Mouse (Mus musculus) liver, embryonic 15.5 days (tissue): ENCODE measurements around the gene Lrp5. TPM values are rescaled to one million over a fixed set of nuclear protein-coding genes. Genes with fewer than 3 reads are reported as not detected.

Experiments
- polyA plus RNA-seq: library from polyadenylated mRNA; unstranded; fragments of >200 nt; fragmentation: Nextera tagmentation; extraction: Ambion mirVana; gene quantifications from 2 replicates; pipeline ENCODE4 v1.2.1, GENCODE M21; 2015

Gene Lrp5
- polyA plus RNA-seq, 1 experiment from 2014 or later = 2.1 TPM

Other genes starting within 250 kb of the Lrp5 start
- 22.4 and 24.6 TPM in 2 replicates for gene Ppp6r3, start 110.8 kb downstream of the Lrp5 start, polyA plus RNA-seq
- 16.0 and 16.6 TPM in 2 replicates for gene 1810055G02Rik, start 21.7 kb upstream of the Lrp5 start, polyA plus RNA-seq
- gene Kmt5b, start 80.9 kb upstream of the Lrp5 start, polyA plus RNA-seq = 6.1 and 6.6 TPM in 2 replicates
- 20.1 and 24.8 TPM in 2 replicates for gene Chka, start 165.2 kb upstream of the Lrp5 start, polyA plus RNA-seq
- 29.5 and 38.6 TPM in 2 replicates for gene Tcirg1, start 220.6 kb upstream of the Lrp5 start, polyA plus RNA-seq
- gene Ndufs8, start 226.2 kb upstream of the Lrp5 start, polyA plus RNA-seq = 168 and 173 TPM in 2 replicates
- 8.7 and 9.4 TPM in 2 replicates for gene Aldh3b1, start 243.2 kb upstream of the Lrp5 start, polyA plus RNA-seq
- gene Unc93b1, start 248.6 kb upstream of the Lrp5 start, polyA plus RNA-seq = 32.2 and 36.8 TPM in 2 replicates